In genomic region chr12:75894998-75895331, GRCm38 (mm10) we compare ENCODE assay signal across 10 mouse cellular contexts.
"Had no signal": no experiment of that assay in that cellular context is flagged by ENCODE, and none has a peak within 500 bp of the region (broad histone marks: within the 10 kb centered on the region; RNA-seq: fewer than 3 reads in every experiment).

No protein-coding gene starts in this region.

- H3K27ac ChIP-seq: kidney, embryonic 15.5 days; left cerebral cortex, adult 2 months; liver, embryonic 13.5 days; neural tube, embryonic 13.5 days had no signal

- H3K4me2 ChIP-seq: kidney, embryonic 15.5 days; liver, embryonic 13.5 days; midbrain, embryonic 11.5 days; neural tube, embryonic 13.5 days had no signal

- H3K36me3 ChIP-seq: liver, embryonic 13.5 days had no signal

- H3K4me1 ChIP-seq: kidney, embryonic 15.5 days; liver, embryonic 13.5 days; neural tube, embryonic 13.5 days had no signal

- H3K27me3 ChIP-seq: kidney, embryonic 15.5 days; liver, embryonic 13.5 days; neural tube, embryonic 13.5 days had no signal

- DNase-seq: layer of hippocampus, postnatal 36 days; liver, embryonic 13.5 days; lung, adult 2 months; lung, postnatal 14 days; right cerebral cortex, adult 18-20 months; right cerebral cortex, postnatal 14 days had no signal

- H3K9me3 ChIP-seq: kidney, embryonic 15.5 days; liver, embryonic 13.5 days; neural tube, embryonic 13.5 days had no signal

- H3K4me3 ChIP-seq: kidney, embryonic 15.5 days; left cerebral cortex, adult 2 months; liver, embryonic 13.5 days; neural tube, embryonic 13.5 days had no signal

- H3K9ac ChIP-seq: kidney, embryonic 15.5 days; liver, embryonic 13.5 days; neural tube, embryonic 13.5 days had no signal
